Mouse (Mus musculus): Measurements from ENCODE around the gene Map3k5. TPM values are rescaled to one million over a fixed set of nuclear protein-coding genes. Genes with fewer than 3 reads are reported as not detected.

The Map3k5 gene
- polyA plus RNA-seq, 1 experiment, result not detected

DNA sequence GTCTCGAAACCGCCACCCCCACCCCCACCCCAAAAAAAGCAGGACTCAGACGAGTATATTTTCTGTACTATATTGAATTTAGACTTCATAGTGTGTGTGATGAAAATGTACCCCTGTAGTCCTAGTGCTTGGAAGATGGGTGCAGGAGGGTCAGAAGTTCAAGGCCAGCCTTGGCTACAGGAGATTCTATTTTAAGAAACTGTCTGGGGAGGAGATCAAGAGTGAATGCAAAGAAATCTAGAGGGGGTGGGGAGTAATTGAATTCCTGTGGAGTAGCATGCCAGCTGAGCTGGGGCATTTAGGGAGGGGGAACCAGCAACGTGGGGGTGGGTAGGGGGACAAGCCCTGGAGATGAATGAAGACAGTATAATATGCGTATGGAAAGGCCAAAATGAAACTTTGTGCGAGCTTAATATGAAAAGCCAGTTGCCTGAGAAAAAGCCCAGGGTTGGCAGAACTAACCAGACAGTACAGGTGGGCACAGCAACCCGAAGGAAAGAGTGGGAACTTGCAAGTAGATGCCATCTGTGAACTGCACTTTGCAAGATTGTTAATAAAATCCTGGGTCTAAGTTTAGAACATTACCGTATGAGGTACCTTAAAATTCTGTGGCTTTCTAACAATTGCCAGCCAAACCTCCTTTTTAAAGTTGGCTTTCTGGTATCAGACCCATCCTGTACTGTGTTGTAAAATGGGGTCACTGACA is 222.9 kb downstream of the Map3k5 start:
- Histone ChIP-seq H3K4me1 (ENCODE audit: control insufficient read depth) (peaks cover 11% of the 10 kb centered on the region), H3K27me3 (ENCODE audit: control insufficient read depth) (no peaks in the 10 kb centered on the region), H3K4me3 (replicated peaks) (no peak overlapping the region), H3K9me3 (ENCODE audit: control insufficient read depth, low read length) (no peaks in the 10 kb centered on the region), H3K36me3 (ENCODE audit: control insufficient read depth) (no peaks in the 10 kb centered on the region)
- no peak for TF ChIP-seq TAL1 (IDR thresholded peaks at IDR 0.05; ENCODE audit: low read length)
- TF ChIP-seq GATA1 (IDR thresholded peaks at IDR 0.05; ENCODE audit: low read length), result no peak

DNA sequence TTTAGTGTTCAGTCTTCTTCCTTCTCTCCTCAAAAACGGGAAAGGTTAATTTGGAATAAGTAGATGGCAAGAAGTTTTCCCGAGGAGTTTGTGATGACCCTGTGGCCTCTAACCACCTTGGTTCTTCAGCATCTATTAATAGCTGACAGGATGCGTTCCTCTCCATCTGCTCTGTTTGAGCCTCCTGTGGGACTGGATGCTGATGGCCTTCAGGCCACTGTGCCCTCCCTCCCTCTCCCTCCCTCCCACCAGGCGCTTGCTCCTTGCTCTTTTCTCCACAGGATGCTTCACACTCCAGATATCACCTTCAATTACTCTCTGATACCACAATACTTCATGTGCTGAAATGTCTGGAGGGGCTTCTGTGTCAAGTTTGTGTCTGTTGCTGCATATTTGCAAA is 224.5 kb downstream of the Map3k5 start:
- no peaks in the 10 kb centered on the region for H3K36me3 ChIP-seq (ENCODE audit: control insufficient read depth)
- no peaks in the 10 kb centered on the region for H3K9me3 ChIP-seq (ENCODE audit: control insufficient read depth, low read length)
- no peaks in the 10 kb centered on the region for H3K27me3 ChIP-seq (ENCODE audit: control insufficient read depth)
- no peak overlapping the region for H3K4me3 ChIP-seq (replicated peaks)
- H3K4me1 ChIP-seq (ENCODE audit: control insufficient read depth), result peaks cover 9% of the 10 kb centered on the region
- TF ChIP-seq TAL1 (IDR thresholded peaks at IDR 0.05; ENCODE audit: low read length) (no peak), GATA1 (IDR thresholded peaks at IDR 0.05; ENCODE audit: low read length) (no peak)

DNA sequence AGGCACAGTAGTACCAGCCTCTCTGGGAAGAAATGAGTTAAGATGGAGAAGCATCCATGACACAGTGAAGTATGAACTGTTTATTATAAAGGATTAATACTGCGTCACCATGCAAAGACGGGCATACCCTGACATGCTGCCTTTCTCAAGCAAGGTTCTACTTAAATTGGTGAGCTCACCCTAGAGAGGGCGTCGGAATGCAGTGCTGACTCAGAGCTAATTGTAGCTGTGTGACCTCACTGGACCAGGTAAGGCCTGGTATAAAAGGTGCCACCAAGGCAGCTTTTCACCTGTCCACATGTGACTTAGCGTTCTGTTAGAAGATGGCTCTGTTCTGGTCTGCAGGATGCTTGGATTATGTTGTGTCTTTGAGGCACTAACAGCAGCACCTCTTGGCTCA is 225.0 kb downstream of the Map3k5 start:
- no peaks in the 10 kb centered on the region for H3K36me3 ChIP-seq (ENCODE audit: control insufficient read depth)
- H3K4me3 ChIP-seq (replicated peaks), result no peak overlapping the region
- peaks cover 9% of the 10 kb centered on the region for H3K4me1 ChIP-seq (ENCODE audit: control insufficient read depth)
- H3K27me3 ChIP-seq (ENCODE audit: control insufficient read depth), result no peaks in the 10 kb centered on the region
- TF ChIP-seq GATA1 (IDR thresholded peaks at IDR 0.05; ENCODE audit: low read length) (no peak), TAL1 (IDR thresholded peaks at IDR 0.05; ENCODE audit: low read length) (no peak)
- no peaks in the 10 kb centered on the region for H3K9me3 ChIP-seq (ENCODE audit: control insufficient read depth, low read length)

DNA sequence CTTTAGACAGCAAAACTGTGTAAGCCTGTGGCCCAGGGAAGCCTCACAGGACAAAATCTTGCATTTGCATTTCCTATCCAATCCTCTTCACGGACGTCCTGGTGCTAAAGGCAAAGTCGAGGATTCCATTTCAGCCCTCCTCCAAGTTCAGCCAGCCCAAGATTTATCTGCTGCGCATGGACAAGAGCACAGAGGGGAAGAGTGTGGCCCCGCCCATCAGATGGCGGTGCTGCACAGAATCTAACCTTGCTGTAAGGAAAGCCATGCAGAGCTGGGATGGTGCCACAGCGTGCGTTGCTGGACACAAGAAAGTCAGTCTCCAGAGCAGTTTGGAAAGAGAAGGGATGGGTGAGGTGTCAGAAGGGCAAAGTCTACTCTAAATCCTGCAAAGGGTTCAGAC is 226.6 kb downstream of the Map3k5 start:
- Histone ChIP-seq H3K36me3 (ENCODE audit: control insufficient read depth) (no peaks in the 10 kb centered on the region), H3K4me3 (replicated peaks) (no peak overlapping the region), H3K9me3 (ENCODE audit: control insufficient read depth, low read length) (no peaks in the 10 kb centered on the region), H3K4me1 (ENCODE audit: control insufficient read depth) (peaks cover 6% of the 10 kb centered on the region), H3K27me3 (ENCODE audit: control insufficient read depth) (no peaks in the 10 kb centered on the region)
- no peak for TF ChIP-seq GATA1 (IDR thresholded peaks at IDR 0.05; ENCODE audit: low read length)

DNA sequence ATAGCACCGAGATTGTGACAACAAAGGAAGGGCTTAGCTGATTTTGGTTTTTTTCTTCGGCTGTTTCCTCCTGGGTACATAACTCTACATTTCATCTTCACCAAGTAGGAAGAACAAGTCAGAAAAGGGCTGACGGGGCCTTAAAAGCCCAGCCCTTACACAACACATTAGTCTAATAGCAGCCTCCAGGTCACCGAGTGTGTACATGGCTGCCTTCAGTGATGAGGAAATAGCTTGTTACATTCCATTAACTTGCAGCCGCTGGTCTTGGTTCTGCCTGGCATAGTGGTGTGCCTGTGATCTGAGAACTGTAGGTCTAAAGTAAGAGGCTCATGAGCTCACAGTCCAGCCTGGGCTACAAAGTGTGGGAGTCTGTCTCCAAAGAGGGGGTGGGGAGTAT is 230.5 kb downstream of the Map3k5 start:
- H3K4me1 ChIP-seq (ENCODE audit: control insufficient read depth), result peaks cover 6% of the 10 kb centered on the region
- H3K4me3 ChIP-seq (replicated peaks), result no peak overlapping the region
- H3K27me3 ChIP-seq (ENCODE audit: control insufficient read depth), result no peaks in the 10 kb centered on the region
- TF ChIP-seq GATA1 (IDR thresholded peaks at IDR 0.05; ENCODE audit: low read length) (no peak), TAL1 (IDR thresholded peaks at IDR 0.05; ENCODE audit: low read length) (no peak)
- H3K9me3 ChIP-seq (ENCODE audit: control insufficient read depth, low read length), result no peaks in the 10 kb centered on the region
- no peaks in the 10 kb centered on the region for H3K36me3 ChIP-seq (ENCODE audit: control insufficient read depth)

DNA sequence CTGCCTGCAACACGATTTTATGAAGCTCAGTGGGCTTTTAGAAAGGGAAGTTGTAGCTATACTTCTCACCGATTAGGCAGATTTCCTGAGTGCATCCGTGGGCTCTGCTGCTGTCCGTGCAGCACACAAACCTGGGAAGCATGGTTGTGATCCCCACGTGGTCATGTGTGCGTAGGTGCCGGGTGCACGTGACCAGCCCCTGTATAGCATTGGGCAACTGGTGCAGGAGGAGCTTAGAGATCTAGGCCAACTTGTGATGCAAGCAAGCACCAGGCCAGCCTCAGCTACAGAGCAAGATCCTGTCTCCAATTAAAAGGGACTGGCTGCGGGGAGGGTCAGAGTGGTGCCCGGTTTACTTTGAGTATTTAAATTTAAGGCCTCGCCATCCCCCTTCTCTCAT is 232.5 kb downstream of the Map3k5 start:
- H3K36me3 ChIP-seq (ENCODE audit: control insufficient read depth), result no peaks in the 10 kb centered on the region
- H3K9me3 ChIP-seq (ENCODE audit: control insufficient read depth, low read length), result no peaks in the 10 kb centered on the region
- TF ChIP-seq TAL1 (IDR thresholded peaks at IDR 0.05; ENCODE audit: low read length) (no peak), GATA1 (IDR thresholded peaks at IDR 0.05; ENCODE audit: low read length) (no peak)
- peaks cover 4% of the 10 kb centered on the region for H3K4me1 ChIP-seq (ENCODE audit: control insufficient read depth)
- no peak overlapping the region for H3K4me3 ChIP-seq (replicated peaks)
- H3K27me3 ChIP-seq (ENCODE audit: control insufficient read depth), result no peaks in the 10 kb centered on the region

DNA sequence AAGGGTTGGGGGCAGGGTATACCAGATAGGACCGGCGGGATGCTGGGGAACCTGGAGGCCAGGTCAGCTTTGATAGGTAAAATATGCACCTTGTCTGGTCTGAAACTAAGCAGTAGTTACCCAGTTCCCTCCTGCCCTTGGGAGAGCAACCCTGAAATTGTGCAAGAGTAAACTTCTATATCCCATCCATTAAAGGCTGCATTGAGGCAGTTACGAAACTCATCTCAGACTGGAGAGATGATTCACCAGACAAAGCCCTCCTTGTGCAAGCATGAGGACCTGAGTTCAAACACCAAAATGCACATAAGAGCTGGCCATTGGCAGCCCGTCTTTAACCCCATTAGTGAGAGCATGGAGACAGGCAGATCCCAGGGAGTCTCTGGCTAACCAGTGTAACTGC is 233.2 kb downstream of the Map3k5 start:
- Histone ChIP-seq H3K4me3 (replicated peaks) (no peak overlapping the region), H3K9me3 (ENCODE audit: control insufficient read depth, low read length) (no peaks in the 10 kb centered on the region), H3K36me3 (ENCODE audit: control insufficient read depth) (no peaks in the 10 kb centered on the region), H3K4me1 (ENCODE audit: control insufficient read depth) (peaks cover 4% of the 10 kb centered on the region), H3K27me3 (ENCODE audit: control insufficient read depth) (no peaks in the 10 kb centered on the region)
- TF ChIP-seq TAL1 (IDR thresholded peaks at IDR 0.05; ENCODE audit: low read length) (no peak), GATA1 (IDR thresholded peaks at IDR 0.05; ENCODE audit: low read length) (no peak)

DNA sequence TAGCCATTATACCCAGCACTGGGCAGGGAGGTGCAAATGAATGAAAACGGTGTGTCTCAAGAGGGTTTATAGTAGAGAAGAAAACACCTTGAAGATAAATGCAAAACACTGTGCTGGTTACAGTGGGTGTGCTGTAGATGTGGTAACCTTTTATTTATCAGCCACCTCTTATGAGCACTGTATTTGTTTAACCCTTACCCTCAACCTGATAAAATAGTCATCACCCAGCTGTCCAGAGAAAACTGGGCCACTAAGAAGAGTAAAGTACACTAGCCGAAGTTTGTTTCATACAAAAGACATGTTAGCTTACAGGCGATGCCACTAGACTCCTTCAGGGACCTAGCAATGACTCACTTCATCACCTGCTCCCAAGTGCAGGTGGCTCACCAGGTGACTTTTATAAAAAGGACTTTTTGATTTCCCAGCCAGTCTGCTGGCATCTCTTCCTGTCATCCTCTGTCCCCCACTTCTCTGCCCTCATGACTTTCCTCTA is 235.0 kb downstream of the Map3k5 start:
- no peak for TF ChIP-seq GATA1 (IDR thresholded peaks at IDR 0.05; ENCODE audit: low read length)
- TF ChIP-seq TAL1 (IDR thresholded peaks at IDR 0.05; ENCODE audit: low read length), result no peak
- Histone ChIP-seq H3K4me1 (ENCODE audit: control insufficient read depth) (peaks cover 4% of the 10 kb centered on the region), H3K36me3 (ENCODE audit: control insufficient read depth) (no peaks in the 10 kb centered on the region), H3K9me3 (ENCODE audit: control insufficient read depth, low read length) (no peaks in the 10 kb centered on the region), H3K27me3 (ENCODE audit: control insufficient read depth) (no peaks in the 10 kb centered on the region), H3K4me3 (replicated peaks) (no peak overlapping the region)

DNA sequence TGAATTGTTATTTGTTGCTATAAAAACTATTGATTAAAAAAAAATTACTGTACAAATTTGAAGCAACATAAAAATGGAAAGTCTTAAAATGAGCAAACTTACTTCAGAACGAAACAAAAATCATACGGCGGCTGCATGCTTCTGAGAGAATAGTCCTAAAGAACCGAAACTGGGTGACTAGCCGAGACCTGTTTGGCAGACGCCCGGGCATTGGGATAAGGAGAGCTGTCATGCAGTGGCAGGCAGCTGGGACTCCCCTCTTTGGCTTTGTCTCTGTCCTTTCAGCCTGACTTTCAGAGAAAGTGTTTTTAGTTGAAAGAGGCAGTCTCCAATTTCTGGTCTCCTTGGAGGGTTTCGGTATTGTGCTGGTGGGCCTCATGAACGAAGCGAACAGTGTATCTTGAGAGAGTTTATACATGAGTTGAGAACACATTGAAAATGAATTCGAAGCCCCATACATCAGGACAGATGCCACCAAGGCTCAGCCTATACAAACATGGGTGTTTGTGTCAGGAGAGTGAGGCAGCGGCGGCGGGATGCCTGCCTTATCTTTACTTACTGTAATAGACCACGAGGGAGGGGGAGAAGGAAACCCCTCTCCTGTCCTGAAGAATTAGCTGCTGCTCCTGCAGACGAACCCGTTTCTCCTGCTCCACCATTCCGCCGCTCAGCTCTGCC is 235.8 kb downstream of the Map3k5 start:
- no peak overlapping the region for H3K4me3 ChIP-seq (replicated peaks)
- TF ChIP-seq TAL1 (IDR thresholded peaks at IDR 0.05; ENCODE audit: low read length) (no peak), GATA1 (IDR thresholded peaks at IDR 0.05; ENCODE audit: low read length) (no peak)
- peaks cover 4% of the 10 kb centered on the region for H3K4me1 ChIP-seq (ENCODE audit: control insufficient read depth)
- no peaks in the 10 kb centered on the region for H3K27me3 ChIP-seq (ENCODE audit: control insufficient read depth)
- no peaks in the 10 kb centered on the region for H3K9me3 ChIP-seq (ENCODE audit: control insufficient read depth, low read length)
- H3K36me3 ChIP-seq (ENCODE audit: control insufficient read depth), result no peaks in the 10 kb centered on the region
